Mouse (Mus musculus) spleen, embryonic (tissue): ENCODE data around the gene Arx.

ENCODE experiments used
- CTCF ChIA-PET: fragments of 350-600 bp; sonication (Branson Sonifier 250); formaldehyde crosslinking; loops from one replicate; lab custom pipeline; 2022; lab: Charles Lee

Arx gene

DNA sequence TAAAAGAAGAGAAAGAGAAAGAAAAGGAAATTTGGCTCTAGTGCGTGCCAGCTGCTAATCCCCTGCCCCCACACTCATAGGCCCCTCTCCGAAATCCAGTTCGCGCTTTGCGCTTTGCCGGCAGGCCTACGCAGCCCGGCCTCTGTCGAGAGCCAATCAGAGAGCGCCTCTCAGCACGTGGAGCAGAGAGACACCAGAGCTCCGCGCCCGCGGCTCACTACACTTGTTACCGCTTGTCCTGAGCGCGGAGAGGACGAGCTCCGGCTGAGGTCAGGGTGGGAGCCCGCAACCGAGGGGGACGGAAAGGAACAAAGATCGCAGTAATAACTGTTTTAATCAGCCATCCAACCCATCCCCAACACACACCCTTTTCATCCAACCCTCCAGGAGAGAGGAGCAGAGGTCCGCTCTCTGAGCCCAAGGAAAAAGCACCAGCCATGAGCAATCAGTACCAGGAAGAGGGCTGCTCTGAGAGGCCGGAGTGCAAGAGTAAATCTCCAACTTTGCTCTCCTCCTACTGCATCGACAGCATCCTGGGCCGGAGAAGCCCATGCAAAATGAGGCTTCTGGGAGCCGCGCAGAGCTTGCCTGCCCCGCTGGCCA lies at the start of gene Arx:
Gene Arx, plus strand, starts transcription at position 155 of the 603 bp plus-strand sequence.
- CTCF ChIA-PET = no interaction called here

DNA sequence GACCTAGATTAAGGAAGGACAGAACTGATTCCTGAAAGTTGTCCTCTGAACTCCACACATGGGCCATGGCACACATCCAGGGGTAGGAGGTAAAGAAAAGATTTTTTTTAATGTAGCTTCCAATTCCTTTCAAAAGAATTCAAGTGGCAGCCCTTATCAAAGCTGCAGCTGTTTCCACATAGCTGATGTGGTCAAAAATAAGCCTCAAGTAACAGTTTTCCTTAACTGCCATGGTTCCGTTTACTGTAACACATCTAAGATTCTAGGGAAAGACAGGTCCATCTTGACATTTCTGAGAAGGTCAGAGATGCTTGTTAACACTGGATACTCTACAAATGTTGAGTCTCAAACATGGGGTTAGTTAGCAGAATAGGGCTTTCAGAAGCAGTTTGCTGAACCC lies 34.9 kb upstream of the Arx start:
- CTCF ChIA-PET = no interaction called here

DNA sequence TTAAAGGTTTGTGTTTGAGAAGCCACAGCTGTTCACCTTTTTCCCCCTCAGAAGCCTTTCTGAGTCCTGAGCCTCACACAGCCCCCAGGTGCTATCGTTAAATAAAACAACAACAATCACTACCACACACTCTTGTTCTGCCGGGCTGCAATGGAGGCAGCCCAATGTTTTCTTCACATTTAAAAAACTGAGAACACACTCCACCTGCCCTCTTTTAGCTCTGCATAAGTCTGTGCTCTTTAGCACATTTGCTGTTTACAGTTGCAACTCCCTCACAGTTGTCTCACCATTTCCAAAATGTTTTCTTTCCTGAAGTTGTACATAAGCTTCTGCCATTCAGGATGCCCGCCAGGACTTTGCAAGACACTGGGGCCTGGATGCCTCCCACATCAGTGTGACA lies 10.6 kb upstream of the Arx start:
- CTCF ChIA-PET = no interaction called here

DNA sequence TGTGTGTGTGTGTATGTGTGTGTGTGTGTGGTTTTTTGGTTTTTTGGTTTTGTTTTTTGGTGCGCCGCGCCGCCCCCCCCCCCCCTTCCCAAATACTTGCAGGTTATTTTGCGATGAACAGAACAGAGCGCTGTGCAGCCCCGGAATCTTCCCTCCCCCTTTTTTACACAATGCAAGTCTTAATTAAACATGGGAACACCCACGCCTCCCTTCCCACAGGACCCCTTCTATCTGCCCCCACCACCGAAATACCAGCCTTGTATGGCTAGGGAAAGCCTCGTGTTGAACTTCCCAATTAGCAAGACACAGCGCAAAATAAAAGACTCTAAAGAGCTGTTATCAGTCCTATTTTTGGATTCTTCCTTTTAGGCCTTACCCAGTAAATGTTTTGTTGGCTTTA lies 6.3 kb upstream of the Arx start:
- CTCF ChIA-PET = no interaction called here

- CTCF ChIA-PET = no interaction called here
Observed at GRCm38 (mm10) chrX:93281028-93281723, 5.1 kb upstream of the Arx start.

GRCm38 (mm10) chrX:93281756-93282155 lies 4.5 kb upstream of the Arx start:
- CTCF ChIA-PET = no interaction called here

- CTCF ChIA-PET = interaction anchor here (0.6 kb wide), 1 partner anchor 486 kb away, joined by 3 read pairs; no protein-coding TSS in a partner anchor
Observed at GRCm38 (mm10) chrX:93285091-93285490, 1.2 kb upstream of the Arx start.

- CTCF ChIA-PET = no interaction called here
Observed at GRCm38 (mm10) chrX:93288339-93288738, 2.1 kb downstream of the Arx start.

DNA sequence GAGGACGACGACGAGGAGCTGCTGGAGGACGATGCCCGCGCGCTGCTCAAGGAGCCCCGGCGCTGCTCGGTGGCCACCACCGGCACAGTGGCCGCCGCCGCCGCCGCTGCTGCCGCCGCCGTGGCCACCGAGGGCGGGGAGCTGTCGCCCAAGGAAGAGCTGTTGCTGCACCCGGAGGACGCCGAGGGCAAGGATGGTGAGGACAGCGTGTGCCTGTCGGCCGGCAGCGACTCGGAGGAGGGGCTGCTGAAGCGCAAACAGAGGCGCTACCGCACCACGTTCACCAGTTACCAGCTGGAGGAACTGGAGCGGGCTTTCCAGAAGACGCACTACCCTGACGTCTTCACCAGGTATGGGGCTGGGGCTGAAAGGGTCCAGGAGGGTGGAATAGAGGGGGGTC lies 2.8 kb downstream of the Arx start:
- CTCF ChIA-PET = no interaction called here

- CTCF ChIA-PET = no interaction called here
Observed at GRCm38 (mm10) chrX:93289851-93290380, 3.7 kb downstream of the Arx start.

DNA sequence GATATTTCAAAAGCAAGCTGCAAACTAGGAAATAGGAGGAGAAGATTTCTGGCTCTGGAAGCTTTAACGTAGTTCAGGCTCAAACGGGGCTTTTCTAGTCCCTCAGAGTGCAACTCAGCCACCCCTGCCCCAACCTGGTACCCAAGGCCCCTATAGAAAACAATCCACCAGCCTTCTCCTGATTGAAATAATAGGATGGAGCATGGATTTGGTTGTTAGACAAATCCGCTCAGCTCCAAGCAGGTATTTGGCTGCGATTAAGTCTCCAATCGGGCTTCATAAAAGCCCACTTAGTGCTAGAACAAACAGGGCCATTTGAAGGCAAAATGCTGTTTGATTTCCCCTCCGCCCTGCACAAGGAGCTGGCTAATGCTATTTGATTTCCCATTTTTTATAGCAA lies 5.8 kb downstream of the Arx start:
- CTCF ChIA-PET = no interaction called here

DNA sequence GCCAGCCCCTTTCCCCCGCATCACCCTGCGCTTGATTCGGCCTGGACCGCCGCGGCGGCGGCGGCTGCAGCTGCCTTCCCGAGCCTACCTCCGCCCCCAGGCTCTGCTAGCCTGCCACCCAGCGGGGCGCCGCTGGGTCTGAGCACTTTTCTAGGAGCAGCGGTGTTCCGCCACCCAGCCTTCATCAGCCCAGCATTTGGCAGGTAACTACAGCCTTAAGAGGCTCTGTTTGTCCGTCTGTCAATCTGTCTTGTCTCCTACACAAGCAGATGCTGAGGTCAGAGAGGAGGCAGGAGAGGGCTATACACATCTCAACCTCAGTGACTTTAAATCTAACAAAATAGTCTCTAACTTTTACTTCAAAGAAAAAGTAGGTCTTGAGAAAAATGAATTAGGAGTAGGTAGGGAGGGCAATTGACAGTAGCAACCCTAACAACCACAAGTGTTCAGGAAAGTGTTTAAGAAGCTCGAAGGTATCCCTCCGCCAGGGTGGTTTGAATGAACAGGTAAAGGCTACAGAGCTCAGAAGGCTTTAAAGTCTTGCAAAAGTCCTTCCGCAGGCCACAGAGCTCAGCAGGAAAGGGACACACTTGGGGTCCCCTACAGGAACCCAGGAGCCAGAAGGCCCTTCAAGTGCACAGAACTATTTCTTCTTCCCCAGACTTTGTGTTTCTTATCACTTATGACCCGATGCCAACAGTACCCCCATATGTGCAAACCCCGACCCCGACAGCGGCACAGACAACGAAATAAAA lies 8.7 kb downstream of the Arx start:
- CTCF ChIA-PET = no interaction called here

DNA sequence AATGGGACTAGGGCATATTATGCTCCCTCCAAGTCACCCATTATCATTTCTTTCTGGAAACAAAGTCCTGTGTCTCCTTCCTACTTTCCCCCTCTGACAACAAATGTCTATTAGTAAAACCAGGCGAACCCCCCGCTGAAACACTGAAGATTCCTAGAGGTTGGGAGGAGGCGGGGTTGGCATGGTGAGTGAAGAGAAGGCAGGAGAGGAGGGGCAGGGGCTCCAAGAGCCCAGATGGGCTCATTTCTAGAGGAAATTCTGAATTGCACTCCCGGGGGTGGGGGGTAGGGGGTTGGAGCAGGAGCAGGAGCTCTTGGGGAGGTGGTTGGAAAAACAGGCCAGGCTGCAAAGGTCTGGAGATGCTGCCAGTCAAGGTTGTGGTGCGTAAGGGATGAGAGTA lies 9.6 kb downstream of the Arx start:
- CTCF ChIA-PET = no interaction called here

GRCm38 (mm10) chrX:93297001-93297441 lies 10.8 kb downstream of the Arx start:
- CTCF ChIA-PET = no interaction called here

DNA sequence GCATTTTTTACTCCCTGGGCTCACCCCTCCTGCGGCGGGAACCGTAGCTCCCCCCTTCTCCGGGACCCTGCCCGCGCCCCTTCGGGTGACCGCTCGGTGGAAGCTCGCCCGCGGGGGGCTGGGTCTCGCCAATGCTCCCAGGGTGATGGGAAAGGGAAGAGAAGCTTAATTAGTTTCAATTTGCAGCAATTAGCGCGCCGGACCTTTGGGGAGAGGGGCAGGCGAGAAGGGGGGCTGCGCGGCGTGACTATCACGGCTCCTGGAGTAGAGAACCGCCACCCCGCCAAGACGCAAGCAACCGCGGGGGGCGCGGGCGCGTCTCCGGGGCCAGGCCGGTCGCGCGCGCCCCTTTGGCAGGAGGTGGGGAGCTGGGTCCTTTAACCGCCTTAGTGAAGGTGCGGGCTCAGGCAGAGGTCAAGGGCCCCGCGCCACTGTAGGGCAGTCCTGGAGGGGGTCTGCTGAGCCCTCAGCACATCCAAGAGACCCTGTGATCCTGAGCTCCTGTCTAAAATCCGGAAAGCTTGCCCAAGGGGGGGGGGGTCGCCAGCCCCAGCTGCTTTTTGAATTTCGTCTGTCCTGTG lies 12.9 kb downstream of the Arx start:
- CTCF ChIA-PET = no interaction called here

- CTCF ChIA-PET = no interaction called here
Observed at GRCm38 (mm10) chrX:93299771-93300170, 13.5 kb downstream of the Arx start.

- CTCF ChIA-PET = no interaction called here
Observed at GRCm38 (mm10) chrX:93300183-93300815, 14.1 kb downstream of the Arx start.

DNA sequence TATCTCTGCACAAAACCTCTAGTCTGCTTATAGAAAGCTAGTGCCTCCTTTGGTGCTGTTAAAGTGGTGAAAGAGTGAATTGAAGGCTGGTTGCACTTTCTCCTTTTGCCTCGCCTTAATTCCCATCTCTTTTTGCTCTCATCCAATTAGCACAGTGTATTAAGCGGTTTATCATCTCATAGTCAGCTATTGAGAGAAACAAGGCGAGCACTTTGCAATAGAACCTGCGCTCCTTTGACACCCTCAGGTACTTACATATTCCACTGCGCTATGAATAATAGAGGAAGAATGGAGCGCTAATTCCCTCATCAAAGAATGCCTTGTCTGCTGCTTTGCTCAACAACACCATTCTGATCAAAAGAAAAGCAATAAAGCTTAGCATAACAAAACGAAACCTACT lies 15.6 kb downstream of the Arx start:
- CTCF ChIA-PET = no interaction called here

DNA sequence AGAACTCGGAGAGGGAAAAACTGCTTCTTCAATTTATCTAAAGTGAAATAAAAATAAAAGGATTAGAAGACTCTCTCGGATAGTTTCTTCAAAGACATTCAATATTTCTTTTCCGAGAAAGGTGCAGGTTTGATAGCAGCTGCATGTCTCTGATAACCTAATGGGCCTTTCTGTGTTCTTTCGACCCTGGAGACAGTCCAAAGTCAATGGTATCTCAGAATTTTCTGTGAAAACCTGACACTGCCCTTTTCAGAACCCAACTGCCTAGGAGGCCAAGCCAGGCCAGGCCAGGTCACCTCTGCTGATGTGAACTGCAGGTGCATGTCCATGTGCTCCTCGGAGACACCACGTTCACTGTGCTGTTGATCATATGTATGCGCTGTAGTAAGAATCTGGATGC lies 19.5 kb downstream of the Arx start:
- CTCF ChIA-PET = no interaction called here

GRCm38 (mm10) chrX:93317577-93317976 lies 31.3 kb downstream of the Arx start:
- CTCF ChIA-PET = no interaction called here

- CTCF ChIA-PET = no interaction called here
Observed at GRCm38 (mm10) chrX:93319979-93320378, 33.7 kb downstream of the Arx start.

GRCm38 (mm10) chrX:93321336-93321735 lies 35.1 kb downstream of the Arx start:
- CTCF ChIA-PET = no interaction called here
